Mouse (Mus musculus) CH12.LX (cell line): ENCODE data around the gene Tbc1d2. TPM values are rescaled to one million over a fixed set of nuclear protein-coding genes. Genes with fewer than 3 reads are reported as not detected.
"Not testable (repeated sequence)": the region's sequence is repeated elsewhere in the genome, so short reads cannot be mapped to it uniquely, and the experiment has no call there.

ENCODE experiments used
- DNase-seq: peaks from one replicate; pipeline ENCODE4 v3.0.0-alpha.2; 2013; ENCODE audit errors: extremely low read depth
- H3K27ac ChIP-seq: 2 replicates; pipeline ENCODE4 v1.5.1; 2012; ENCODE audit warnings: low read depth, mild to moderate bottlenecking, control low read depth, moderate library complexity; ENCODE audit not compliant: insufficient read depth
- H3K27me3 ChIP-seq: replicated peaks from 2 replicates; pipeline ENCODE3; 2012; ENCODE audit warnings: inconsistent platforms
- H3K36me3 ChIP-seq, 2 experiments: replicated peaks in 1 of 2; 2 replicates each; pipeline versions ENCODE3 to v1.6.1; 2012; ENCODE audit warnings: inconsistent platforms in 1 of 2, low read length in 1 of 2, mild to moderate bottlenecking in 1 of 2, mixed read lengths in 1 of 2, moderate library complexity in 1 of 2; ENCODE audit not compliant: control insufficient read depth in 1 of 2, insufficient read depth in 1 of 2
- H3K4me1 ChIP-seq, 2 experiments: 2 replicates each; pipeline ENCODE4 v1.6.1; 2012; ENCODE audit warnings: inconsistent platforms in 1 of 2, moderate library complexity in 1 of 2; ENCODE audit not compliant: insufficient read depth in 2 of 2, control insufficient read depth in 1 of 2
- H3K4me2 ChIP-seq: 2 replicates; pipeline ENCODE4 v1.6.1; 2012; ENCODE audit warnings: low read depth, mild to moderate bottlenecking, control low read depth; ENCODE audit not compliant: poor library complexity, insufficient read depth, severe bottlenecking
- H3K4me3 ChIP-seq, 3 experiments: fragments of 150-350 bp in 1 of 3; sonication (generic) in 1 of 3; replicated peaks in 1 of 3; 2 replicates each; pipeline versions ENCODE3 to v1.5.1; 2011 to 2012; ENCODE audit warnings: low read depth in 2 of 3, low read length in 2 of 3, mild to moderate bottlenecking in 2 of 3, moderate library complexity in 2 of 3, control low read depth in 1 of 3, improper control_type of control experiment in 1 of 3, inconsistent platforms in 1 of 3, mixed read lengths in 1 of 3; ENCODE audit not compliant: poor library complexity in 1 of 3
- H3K79me2 ChIP-seq: replicated peaks from 2 replicates; pipeline ENCODE4 v1.6.1; 2012; ENCODE audit warnings: mild to moderate bottlenecking, moderate library complexity; ENCODE audit not compliant: control insufficient read depth, poor library complexity, insufficient read depth, severe bottlenecking; ENCODE audit errors: extremely low read depth
- H3K9ac ChIP-seq: 2 replicates; pipeline ENCODE4 v1.6.1; 2012; ENCODE audit warnings: low read depth, mild to moderate bottlenecking, control low read depth, moderate library complexity; ENCODE audit not compliant: insufficient read depth
- H3K9me3 ChIP-seq: replicated peaks from 2 replicates; pipeline ENCODE3; 2012; ENCODE audit warnings: low read length, inconsistent platforms, mixed read lengths
- BHLHE40 ChIP-seq: IDR thresholded peaks from 2 replicates; pipeline ENCODE4 v1.6.1; 2011; ENCODE audit warnings: mild to moderate bottlenecking, low read depth, low read length, improper control_type of control experiment
- CHD2 ChIP-seq: IDR thresholded peaks from 2 replicates; pipeline ENCODE4 v1.6.1; 2011; ENCODE audit warnings: low read length, improper control_type of control experiment
- CTCF ChIP-seq, 2 experiments: IDR thresholded peaks in 1 of 2; conservative IDR thresholded peaks in 1 of 2; 2 replicates each; pipeline ENCODE4 v1.5.1; 2011 to 2012; ENCODE audit warnings: low read depth in 2 of 2, low read length in 2 of 2, improper control_type of control experiment in 1 of 2, inconsistent platforms in 1 of 2, mild to moderate bottlenecking in 1 of 2, moderate library complexity in 1 of 2
- EP300 ChIP-seq: IDR thresholded peaks from 2 replicates; pipeline ENCODE4 v1.6.1; 2011; ENCODE audit warnings: low read length, improper control_type of control experiment
- IRF4 ChIP-seq: IDR thresholded peaks from 2 replicates; pipeline ENCODE4 v1.6.1; 2014; ENCODE audit warnings: low read depth, mild to moderate bottlenecking, inconsistent platforms, low read length, improper control_type of control experiment
- JUN ChIP-seq: IDR thresholded peaks from 2 replicates; pipeline ENCODE4 v1.6.1; 2011; ENCODE audit warnings: low read depth, mild to moderate bottlenecking, low read length, improper control_type of control experiment, moderate library complexity; ENCODE audit not compliant: insufficient read depth
- JUND ChIP-seq: conservative IDR thresholded peaks from 2 replicates; pipeline ENCODE4 v1.6.1; 2011; ENCODE audit warnings: low read depth, low read length, improper control_type of control experiment
- POLR2A ChIP-seq: IDR thresholded peaks from 2 replicates; pipeline ENCODE4 v1.6.1; 2011; ENCODE audit warnings: low read depth, mild to moderate bottlenecking, improper control_type of control experiment, low read length
- POLR2AphosphoS2 ChIP-seq: IDR thresholded peaks from 2 replicates; pipeline ENCODE4 v1.6.1; 2011; ENCODE audit warnings: low read depth, low read length, improper control_type of control experiment
- RAD21 ChIP-seq: IDR thresholded peaks from 2 replicates; pipeline ENCODE4 v1.6.1; 2011; ENCODE audit warnings: low read depth, mild to moderate bottlenecking, low read length, improper control_type of control experiment, moderate library complexity
- dilution Hi-C: fragments of 300-500 bp; cut with MboI; formaldehyde crosslinking; loops from 2 replicates; pipeline ENCODE4 v1.14.3; 2020; ENCODE audit warnings: low sequenced_read_pairs; ENCODE audit not compliant: extremely low pct_unique_long_range_greater_than_20kb, extremely low pct_ligation_motif_present
- in situ Hi-C: fragments of 300-500 bp; cut with MboI; formaldehyde crosslinking; loops from 3 replicates; pipeline ENCODE4 v1.14.3; 2019; ENCODE audit warnings: low sequenced_read_pairs, low pct_ligation_motif_present, low pct_unique_long_range_greater_than_20kb, mixed read lengths
- polyA plus RNA-seq: library from polyadenylated mRNA; unstranded; fragments of >175 nt; gene quantifications from 2 replicates; pipeline ENCODE4 v1.2.1, GENCODE M21; 2012; ENCODE audit warnings: low read depth; ENCODE audit not compliant: insufficient read length
- total RNA-seq, 2 experiments: library from RNA; depleted of rRNA; stranded (reverse); fragments of 300-350 nt in 1 of 2; fragments of >200 nt in 1 of 2; gene quantifications; 2 replicates each; pipeline ENCODE4 v1.2.3; 2012 to 2014

The Tbc1d2 gene
- total and polyA plus RNA-seq, 3 experiments = 0.12 to 1.1 (median 0.29) TPM

- no peak overlapping the region for H3K27ac ChIP-seq
- dilution Hi-C loops = no loop called here
- no peaks in the 10 kb centered on the region for H3K36me3 ChIP-seq
- no peak for DNase-seq
- no peak overlapping the region for H3K4me3 ChIP-seq
- no peaks in the 10 kb centered on the region for H3K27me3 ChIP-seq
- no peak overlapping the region for H3K9ac ChIP-seq
- no peaks in the 10 kb centered on the region for H3K79me2 ChIP-seq
- no peaks in the 10 kb centered on the region for H3K9me3 ChIP-seq
- H3K4me2 ChIP-seq = no peak overlapping the region
- TF ChIP-seq BHLHE40 (no peak), POLR2A (no peak), RAD21 (no peak)
- H3K4me1 ChIP-seq = peaks cover 13 to 14% of the 10 kb centered on the region in 2 experiments
- in situ Hi-C loops = no loop called here
Measured at GRCm38 (mm10) chr4:46639866-46640265, 10.1 kb downstream of the Tbc1d2 start.

DNA sequence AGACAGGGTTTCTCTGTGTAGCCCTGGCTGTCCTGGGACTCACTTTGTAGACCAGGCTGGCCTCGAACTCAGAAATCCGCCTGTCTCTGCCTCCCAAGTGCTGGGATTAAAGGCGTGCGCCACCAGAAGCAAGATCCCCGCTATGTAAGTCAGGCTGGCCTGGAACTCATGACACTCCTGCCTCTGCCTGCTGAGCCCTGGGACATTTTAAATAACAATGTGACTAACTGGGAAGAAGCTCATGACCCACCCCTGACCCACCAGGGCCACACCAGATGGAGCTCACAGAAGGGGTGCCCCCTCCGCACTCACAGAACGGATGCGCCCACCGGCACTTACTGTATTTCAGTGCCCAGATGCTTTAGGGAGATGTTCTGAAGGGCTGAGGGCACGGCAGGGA, 12.8 kb downstream of the Tbc1d2 start:
- in situ Hi-C loops, H3K27ac ChIP-seq, H3K4me2 ChIP-seq, H3K9me3 ChIP-seq, H3K79me2 ChIP-seq, H3K9ac ChIP-seq, DNase-seq, dilution Hi-C loops, H3K27me3 ChIP-seq, H3K4me3 ChIP-seq, H3K36me3 ChIP-seq: not testable (repeated sequence)
- peaks cover 17 to 20% of the 10 kb centered on the region in 2 experiments for H3K4me1 ChIP-seq

DNA sequence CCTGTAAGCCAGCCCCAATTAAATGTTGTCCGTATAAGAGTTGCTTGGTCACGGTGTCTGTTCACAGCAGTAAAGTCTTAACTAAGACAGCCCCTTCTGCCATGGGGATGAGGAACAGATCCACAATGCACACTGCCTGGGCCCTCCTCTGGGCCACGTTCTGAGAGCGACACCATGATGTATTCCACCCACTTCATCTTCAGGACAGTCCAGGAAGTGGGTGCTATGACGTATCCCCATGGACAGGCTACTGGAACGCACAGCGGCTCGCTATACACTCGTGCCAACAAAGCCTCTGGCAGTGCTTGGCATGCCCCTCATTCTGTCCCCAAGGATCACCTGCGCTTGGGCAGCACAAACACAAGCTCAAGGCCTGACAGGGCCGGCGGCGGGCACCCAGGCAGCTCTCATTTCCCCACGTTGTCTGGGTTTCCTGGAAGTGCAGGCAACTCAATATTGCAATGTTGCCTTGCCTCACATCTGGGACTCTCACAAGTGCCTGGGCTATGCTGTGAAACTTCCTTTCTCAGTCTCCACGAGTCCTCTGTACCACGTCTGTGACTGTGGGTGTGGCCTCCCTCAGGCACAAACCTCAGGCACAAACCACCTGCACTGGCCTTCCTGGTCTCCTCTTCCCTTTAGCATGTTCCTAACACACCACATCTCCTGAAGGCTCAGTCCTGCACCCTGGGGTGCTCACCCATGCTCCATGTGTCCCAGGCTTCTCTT, 14.1 kb downstream of the Tbc1d2 start:
- Histone ChIP-seq H3K27me3 (no peaks in the 10 kb centered on the region), H3K36me3 (no peaks in the 10 kb centered on the region), H3K79me2 (no peaks in the 10 kb centered on the region), H3K4me2 (no peak overlapping the region), H3K27ac (no peak overlapping the region), H3K9ac (no peak overlapping the region), H3K9me3 (no peaks in the 10 kb centered on the region), H3K4me3 (no peak overlapping the region), H3K4me1 (peaks cover 17 to 20% of the 10 kb centered on the region in 2 experiments)
- no peak for TF ChIP-seq CTCF (conservative IDR thresholded peaks at IDR 0.05 in 1 of 2, IDR thresholded peaks at IDR 0.05 in 1 of 2; ENCODE audit: low read depth in 2 of 2, low read length in 2 of 2)
- dilution Hi-C loops = no loop called here
- in situ Hi-C loops = no loop called here
- DNase-seq = no peak

DNA sequence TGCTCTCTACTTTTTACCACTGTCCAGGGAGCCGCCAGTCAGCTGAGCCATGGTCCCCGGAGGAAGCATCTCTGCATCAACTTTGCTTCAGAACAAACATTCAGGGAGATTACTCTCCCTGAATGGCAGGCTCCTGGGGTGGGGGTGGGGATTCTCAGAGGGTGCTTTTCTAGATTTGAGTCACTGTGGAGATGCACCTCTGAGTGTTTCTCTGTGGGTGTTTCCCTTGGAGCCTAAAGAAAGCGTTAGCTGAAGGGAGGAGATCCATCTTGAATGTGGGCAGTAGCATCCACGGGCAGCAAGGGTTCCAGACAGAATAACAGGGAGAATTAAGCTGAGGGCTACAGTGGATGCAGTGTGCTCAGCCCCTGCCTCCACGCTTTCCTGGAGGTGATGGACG, 15.1 kb downstream of the Tbc1d2 start:
- H3K9ac ChIP-seq = no peak overlapping the region
- in situ Hi-C loops = no loop called here
- TF ChIP-seq EP300 = 0 out of 2 replicates have a peak, but pooled peaks have one; percentile 48
- TF ChIP-seq CHD2 = peak; percentile 69
- TF ChIP-seq IRF4 = peak; percentile 91
- TF ChIP-seq JUND = peak; percentile 87
- TF ChIP-seq JUN = peak; percentile 47
- TF ChIP-seq POLR2AphosphoS2 = no peak
- TF ChIP-seq, all 38 proteins: peak for 5
- Histone ChIP-seq H3K79me2 (no peaks in the 10 kb centered on the region), H3K4me3 (no peak overlapping the region), H3K27ac (no peak overlapping the region), H3K4me1 (peaks cover 17 to 28% of the 10 kb centered on the region in 2 experiments), H3K27me3 (no peaks in the 10 kb centered on the region), H3K9me3 (no peaks in the 10 kb centered on the region), H3K4me2 (no peak overlapping the region), H3K36me3 (no peaks in the 10 kb centered on the region)
- DNase-seq = no peak
- dilution Hi-C loops = no loop called here

GRCm38 (mm10) chr4:46633565-46633964, 16.4 kb downstream of the Tbc1d2 start:
- in situ Hi-C loops, H3K9me3 ChIP-seq, H3K27me3 ChIP-seq, H3K27ac ChIP-seq, DNase-seq, dilution Hi-C loops, H3K4me3 ChIP-seq, H3K36me3 ChIP-seq, H3K79me2 ChIP-seq, H3K9ac ChIP-seq, H3K4me2 ChIP-seq: not testable (repeated sequence)
- H3K4me1 ChIP-seq = peaks cover 17 to 30% of the 10 kb centered on the region in 2 experiments
